Mouse (Mus musculus) heart, adult 2 months (tissue): ENCODE results near the gene Styxl1.

Experiments used
- CTCF ChIP-seq: fragments of 200-600 bp; IDR thresholded peaks from 2 replicates; pipeline ENCODE4 v1.8.1; 2022; ENCODE audit warnings: antibody characterized with exemption, mild to moderate bottlenecking, moderate library complexity
- POLR2A ChIP-seq: fragments of 200-500 bp; IDR thresholded peaks from 2 replicates; pipeline ENCODE4 v1.6.1; 2011; ENCODE audit warnings: mild to moderate bottlenecking, low read depth, low read length, control low read depth; ENCODE audit not compliant: insufficient read depth

DNA sequence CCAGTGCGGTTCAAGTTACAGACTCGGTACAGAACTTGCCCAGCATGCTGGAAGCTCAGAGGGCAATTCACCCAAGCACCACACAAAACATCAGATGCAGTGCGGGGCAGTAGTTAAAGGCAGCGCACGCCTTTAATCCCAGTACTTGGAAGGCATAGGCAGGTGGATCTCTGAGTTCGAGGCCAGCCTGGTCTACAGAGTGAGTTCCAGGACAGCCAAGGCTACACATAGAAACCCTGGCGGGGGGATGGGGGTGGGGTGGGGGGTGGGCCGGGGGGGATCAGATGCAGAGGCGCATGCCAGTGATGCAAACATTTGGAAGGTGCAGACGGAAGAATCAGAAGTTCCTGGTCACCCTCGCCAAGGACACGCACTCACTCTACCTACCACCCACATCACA is 33.4 kb downstream of the Styxl1 start:
- TF ChIP-seq CTCF (no peak), POLR2A (no peak)
